Mouse (Mus musculus) liver, embryonic 14.5 days (tissue): ENCODE results near the gene Ddx43. TPM values are rescaled to one million over a fixed set of nuclear protein-coding genes. Genes with fewer than 3 reads are reported as not detected.

Experiments used
- ATAC-seq: fragments of 200-750 bp; cut with Nextera tagmentation; 2 replicates; pipeline ENCODE4 v1.8.0; 2017; ENCODE audit warnings: moderate number of reproducible peaks, mild to moderate bottlenecking, moderate library complexity; ENCODE audit not compliant: insufficient read depth
- DNase-seq, 3 experiments: peaks; one replicate each; pipeline ENCODE4 v3.0.0-alpha.2; 2012 to 2013; ENCODE audit warnings: low read depth in 3 of 3, low spot score in 3 of 3
- H3K27ac ChIP-seq: fragments of 300-500 bp; sonication (generic); 2 replicates; pipeline ENCODE4 v1.5.1; 2014; ENCODE audit warnings: moderate library complexity, mild to moderate bottlenecking, control low read depth, inconsistent platforms
- H3K27me3 ChIP-seq: fragments of 300-500 bp; sonication (generic); 2 replicates; pipeline ENCODE4 v1.6.1; 2014; ENCODE audit warnings: mild to moderate bottlenecking, low read length, moderate library complexity; ENCODE audit not compliant: control insufficient read depth, insufficient read depth
- H3K36me3 ChIP-seq: fragments of 300-500 bp; sonication (generic); replicated peaks from 2 replicates; pipeline ENCODE4 v1.6.1; 2014; ENCODE audit warnings: low read depth; ENCODE audit not compliant: control insufficient read depth, insufficient read depth
- H3K4me1 ChIP-seq, 2 experiments: fragments of 200-500 bp in 1 of 2; fragments of 300-500 bp in 1 of 2; sonication (generic) in 1 of 2; replicated peaks; 2 replicates each; pipeline ENCODE4 v1.6.1; 2012 to 2014; ENCODE audit warnings: antibody characterized with exemption in 1 of 2, inconsistent platforms in 1 of 2, low read length in 1 of 2; ENCODE audit not compliant: control insufficient read depth in 2 of 2, insufficient read depth in 2 of 2
- H3K4me2 ChIP-seq: fragments of 300-500 bp; sonication (generic); 2 replicates; pipeline ENCODE4 v1.6.1; 2014; ENCODE audit warnings: low read depth, mild to moderate bottlenecking, control low read depth, moderate library complexity
- H3K4me3 ChIP-seq, 2 experiments: fragments of 200-500 bp in 1 of 2; fragments of 300-500 bp in 1 of 2; sonication (generic) in 1 of 2; 2 replicates each; pipeline ENCODE4 v1.5.1; 2012 to 2014; ENCODE audit warnings: low read depth in 2 of 2, low read length in 2 of 2, mild to moderate bottlenecking in 2 of 2, control low read depth in 1 of 2, inconsistent platforms in 1 of 2, moderate library complexity in 1 of 2; ENCODE audit not compliant: insufficient read depth in 1 of 2
- H3K9ac ChIP-seq: fragments of 300-500 bp; sonication (generic); replicated peaks from 2 replicates; pipeline ENCODE4 v1.6.1; 2014; ENCODE audit warnings: mild to moderate bottlenecking, control low read depth, moderate library complexity
- H3K9me3 ChIP-seq: fragments of 300-500 bp; sonication (generic); 2 replicates; pipeline ENCODE4 v1.6.1; 2016; ENCODE audit warnings: low read length, mixed read lengths; ENCODE audit not compliant: control insufficient read depth
- CTCF ChIP-seq: IDR thresholded peaks from 2 replicates; pipeline ENCODE4 v1.5.1; 2016; ENCODE audit warnings: antibody characterized with exemption, low read depth, control low read depth
- EP300 ChIP-seq: IDR thresholded peaks from 2 replicates; pipeline ENCODE4 v1.6.1; 2016; ENCODE audit warnings: antibody characterized with exemption, low read depth
- WGBS: fragments of 180-500 bp; shearing (Covaris S2); extraction: QIAGEN DNeasy Blood & Tissue Kit; methylation state at CpG from one replicate; pipeline ENCODE4 v1.1.7; 2014; ENCODE audit not compliant: insufficient replicate concordance; 5-methylcytosine and 5-hydroxymethylcytosine counted together
- polyA plus RNA-seq, 2 experiments: library from polyadenylated mRNA; depleted of rRNA in 1 of 2; stranded (reverse) in 1 of 2; unstranded in 1 of 2; fragments of >200 nt; fragmentation: Nextera tagmentation in 1 of 2; extraction: Ambion mirVana in 1 of 2; gene quantifications; 2 replicates each; pipeline versions ENCODE4 v1.2.1 to v1.2.3; 2012 to 2014

Ddx43 gene
- polyA plus RNA-seq, 2 experiments = 0.02 TPM; not detected in 1

DNA sequence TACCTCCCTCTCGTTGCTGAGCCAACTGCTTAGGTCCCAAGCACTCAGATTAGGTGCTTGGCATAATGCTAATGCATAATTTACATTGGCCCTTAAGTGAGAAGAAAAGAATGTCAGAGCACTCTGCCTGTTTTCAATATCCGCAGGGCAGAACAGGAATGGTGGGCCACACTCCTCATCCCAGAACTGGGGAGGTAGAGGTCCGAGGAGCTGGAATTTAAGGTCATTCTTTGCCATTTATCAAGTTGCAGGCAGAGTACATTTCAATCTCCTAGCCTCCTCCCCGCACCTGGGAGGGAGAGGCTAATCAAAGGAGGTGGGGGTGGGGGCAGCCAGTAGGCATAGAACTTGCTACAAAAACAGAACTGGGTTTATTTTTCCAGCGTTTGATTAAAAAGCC is 21.2 kb upstream of the Ddx43 start:
- 41% methylated on average over 5 of the region's 5 CpGs for WGBS
- no peak for ATAC-seq
- no peak for DNase-seq
- Histone ChIP-seq H3K9ac (no peak overlapping the region), H3K27me3 (peaks cover 2% of the 10 kb centered on the region; the same call in 1 of the 2 replicates), H3K4me2 (no peak overlapping the region), H3K27ac (no peak overlapping the region), H3K4me1 (no peaks in the 10 kb centered on the region), H3K36me3 (no peaks in the 10 kb centered on the region), H3K4me3 (no peak overlapping the region), H3K9me3 (no peaks in the 10 kb centered on the region)
- TF ChIP-seq EP300 (no peak), CTCF (no peak)

DNA sequence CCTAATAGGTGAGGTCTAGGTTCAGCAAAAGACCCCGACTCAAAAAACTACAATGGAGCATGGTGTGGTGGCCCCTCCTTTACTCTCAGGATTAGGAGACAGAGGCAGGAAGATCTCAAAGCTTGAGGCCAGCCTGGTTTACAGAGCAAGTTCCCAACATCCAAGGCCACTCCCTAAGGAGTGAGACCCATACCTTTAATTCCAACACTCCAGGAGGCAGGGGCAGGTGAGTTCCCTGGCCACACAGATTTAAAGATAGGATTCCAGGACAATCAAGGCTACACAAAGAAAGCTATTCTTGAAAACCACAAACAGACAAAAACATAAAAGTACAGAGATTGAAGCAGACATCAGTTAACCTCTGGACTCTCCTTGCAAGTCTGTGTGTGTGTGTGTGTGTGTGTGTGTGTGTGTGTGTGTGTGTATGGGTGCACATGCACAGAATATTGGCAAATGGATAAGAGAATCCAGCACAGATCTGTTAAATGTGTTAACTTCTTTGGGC is 20.6 kb upstream of the Ddx43 start:
- Histone ChIP-seq H3K9me3 (no peaks in the 10 kb centered on the region), H3K4me3 (no peak overlapping the region), H3K27ac (no peak overlapping the region), H3K4me1 (no peaks in the 10 kb centered on the region), H3K27me3 (peaks cover 2% of the 10 kb centered on the region; the same call in 1 of the 2 replicates), H3K36me3 (no peaks in the 10 kb centered on the region), H3K4me2 (no peak overlapping the region), H3K9ac (no peak overlapping the region)
- 41% methylated on average over 1 of the region's 1 CpGs for WGBS
- ATAC-seq = no peak
- no peak for DNase-seq
- no peak for TF ChIP-seq CTCF
- TF ChIP-seq EP300 = no peak

DNA sequence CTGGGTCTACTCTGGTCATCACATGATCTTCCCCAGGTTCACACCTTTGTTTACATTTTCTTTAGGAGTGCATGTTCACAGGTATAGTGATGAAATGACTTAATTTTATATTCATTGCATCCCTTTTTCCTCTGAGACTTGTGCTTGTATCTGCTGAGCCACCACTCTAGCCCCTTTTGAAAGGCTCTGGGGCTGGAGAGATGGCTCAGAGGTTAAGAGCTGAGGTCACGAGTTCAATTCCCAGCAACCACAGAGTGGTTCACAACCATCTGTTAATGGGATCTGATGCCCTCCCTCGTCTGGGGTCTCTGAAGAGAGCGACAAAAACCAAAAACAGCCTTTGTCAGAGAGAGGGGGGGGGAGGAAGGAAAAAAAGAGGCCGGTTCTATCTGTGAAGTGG is 20.1 kb upstream of the Ddx43 start:
- no peaks in the 10 kb centered on the region for H3K36me3 ChIP-seq
- no peak overlapping the region for H3K27ac ChIP-seq
- ATAC-seq = no peak
- no peaks in the 10 kb centered on the region for H3K4me1 ChIP-seq
- no peaks in the 10 kb centered on the region for H3K9me3 ChIP-seq
- WGBS = 55% methylated on average over 4 of the region's 4 CpGs
- TF ChIP-seq CTCF (no peak), EP300 (no peak)
- DNase-seq = no peak
- H3K4me2 ChIP-seq = no peak overlapping the region
- peaks cover 2% of the 10 kb centered on the region; the same call in 1 of the 2 replicates for H3K27me3 ChIP-seq
- H3K9ac ChIP-seq = no peak overlapping the region
- H3K4me3 ChIP-seq = no peak overlapping the region

DNA sequence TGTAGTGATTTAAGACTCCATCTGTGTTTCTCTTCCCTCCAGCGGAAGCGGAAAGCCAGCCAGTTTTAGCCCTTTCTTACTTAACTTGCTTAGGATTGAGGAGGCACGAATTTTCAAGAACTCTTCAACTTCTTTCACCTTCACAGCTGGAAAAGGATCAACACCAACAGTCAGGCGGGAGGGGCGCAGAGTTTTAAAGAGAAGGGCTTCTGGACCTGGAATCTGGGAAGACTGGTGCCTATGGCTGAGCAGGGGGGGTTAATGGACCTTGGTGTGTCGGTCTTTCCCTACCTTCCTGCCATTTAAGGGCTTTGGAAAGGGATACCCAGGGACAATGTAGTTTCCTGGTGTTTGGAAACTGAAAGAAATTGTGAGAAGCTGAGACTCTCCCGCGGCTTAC is 18.0 kb upstream of the Ddx43 start:
- 39% methylated on average over 8 of the region's 8 CpGs for WGBS
- Histone ChIP-seq H3K27ac (no peak overlapping the region), H3K4me2 (no peak overlapping the region), H3K9me3 (no peaks in the 10 kb centered on the region), H3K4me3 (no peak overlapping the region), H3K27me3 (peaks cover 2% of the 10 kb centered on the region; the same call in 1 of the 2 replicates), H3K9ac (no peak overlapping the region), H3K4me1 (no peaks in the 10 kb centered on the region), H3K36me3 (no peaks in the 10 kb centered on the region)
- ATAC-seq (no peak), DNase-seq (no peak)
- TF ChIP-seq CTCF (no peak), EP300 (no peak)

DNA sequence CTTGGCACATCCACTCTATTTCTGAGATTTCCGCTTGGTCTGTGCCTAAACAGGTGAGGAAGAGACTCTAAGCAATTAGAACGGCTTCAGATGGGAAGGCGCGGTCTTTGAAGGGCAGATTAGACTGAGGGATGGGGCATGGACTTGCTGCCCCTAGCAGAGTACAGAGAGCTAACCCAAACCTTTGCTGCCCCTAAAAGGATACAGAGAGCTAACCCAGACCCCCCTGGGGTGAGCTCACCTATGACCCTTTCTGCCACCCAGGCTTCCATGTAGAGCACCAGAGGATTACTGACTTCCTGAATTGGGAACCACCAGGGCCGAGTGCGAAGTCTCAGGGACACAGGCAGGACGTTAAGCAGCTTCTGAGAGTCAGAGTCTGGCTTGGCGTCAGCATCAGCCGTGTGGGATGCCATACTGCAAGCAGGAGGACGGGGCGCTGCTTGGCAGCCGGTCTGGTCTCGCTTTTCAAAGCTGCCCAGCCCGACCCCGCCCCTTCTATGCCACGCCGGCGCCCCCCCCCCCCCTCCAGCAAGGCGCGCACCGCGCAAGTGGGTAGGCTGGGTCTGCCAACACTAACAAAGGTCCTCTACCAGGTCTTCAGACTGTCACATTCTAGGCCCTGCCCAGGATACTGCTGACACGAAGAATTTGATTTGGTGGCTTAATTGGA is 17.3 kb upstream of the Ddx43 start, which contains the start of gene Ooep:
Ooep (minus strand) TSS at position 613 of the 673 bp plus-strand sequence.
- H3K9ac ChIP-seq = no peak within 1 kb of the TSS
- ATAC-seq = no peak
- no peak for TF ChIP-seq EP300
- no peak for TF ChIP-seq CTCF

More for the DNA sequence above, 17.3 kb upstream of the Ddx43 start, which contains the start of gene Ooep:
- Histone ChIP-seq H3K4me2 (0 out of 2 replicates have a peak within 1 kb of the TSS, but pooled peaks have one; percentile 11), H3K4me3 (no peak within 1 kb of the TSS), H3K36me3 (no peaks in the 10 kb centered on the region), H3K27ac (no peak within 1 kb of the TSS), H3K27me3 (peaks cover 2% of the 10 kb centered on the region; the same call in 1 of the 2 replicates), H3K4me1 (no peaks in the 10 kb centered on the region), H3K9me3 (no peaks in the 10 kb centered on the region)
- 7% methylated on average over 22 of the region's 23 CpGs for WGBS
- no peak for DNase-seq
